Mouse (Mus musculus): ENCODE results near the gene Trnau1ap. TPM values are rescaled to one million over a fixed set of nuclear protein-coding genes. Genes with fewer than 3 reads are reported as not detected.
"Not testable (repeated sequence)": the region's sequence is repeated elsewhere in the genome, so short reads cannot be mapped to it uniquely, and the experiment has no call there.

Trnau1ap gene
- polyA plus RNA-seq, 1 experiment from 2014 or later: 91.8 TPM

GRCm38 (mm10) chr4:132305276-132305675 lies 24.1 kb downstream of the Trnau1ap start:
- no peak overlapping the region for H3K27ac ChIP-seq
- no peak for DNase-seq (ENCODE audit: extremely low spot score, low spot score)
- peaks cover 26% of the 10 kb centered on the region for H3K4me1 ChIP-seq
- no peaks in the 10 kb centered on the region for H3K9me3 ChIP-seq
- peaks cover 12% of the 10 kb centered on the region for H3K36me3 ChIP-seq (replicated peaks)
- H3K4me3 ChIP-seq: no peak overlapping the region
- WGBS: 87% methylated on average over 8 of the region's 8 CpGs
- peaks cover 4% of the 10 kb centered on the region; the same call in 1 of the 2 replicates for H3K27me3 ChIP-seq (ENCODE audit: poor library complexity, severe bottlenecking)

- WGBS: 49% methylated on average over 6 of the region's 6 CpGs
Measured at GRCm38 (mm10) chr4:132303484-132303883, 25.9 kb downstream of the Trnau1ap start.

GRCm38 (mm10) chr4:132302939-132303479 lies 26.3 kb downstream of the Trnau1ap start, which contains the start of gene Rab42:
TSS of gene Rab42 (minus strand) at chr4:132303385.
- Histone ChIP-seq H3K4me3 (peak within 1 kb of the TSS; percentile 58), H3K27ac (peak within 1 kb of the TSS; percentile 68), H3K9me3 (no peaks in the 10 kb centered on the region), H3K27me3 (ENCODE audit: poor library complexity, severe bottlenecking) (peaks cover 4% of the 10 kb centered on the region; the same call in 1 of the 2 replicates), H3K4me1 (peaks cover 15% of the 10 kb centered on the region), H3K36me3 (replicated peaks) (no peaks in the 10 kb centered on the region)
- WGBS: 2% methylated on average over 31 of the region's 31 CpGs
- DNase-seq (ENCODE audit: extremely low spot score, low spot score): peak; percentile 67

More at GRCm38 (mm10) chr4:132303484-132303883, 25.9 kb downstream of the Trnau1ap start:
- H3K36me3 ChIP-seq (replicated peaks); H3K27me3 ChIP-seq (ENCODE audit: poor library complexity, severe bottlenecking); H3K27ac ChIP-seq; DNase-seq (ENCODE audit: extremely low spot score, low spot score); H3K9me3 ChIP-seq: not testable (repeated sequence)
- Histone ChIP-seq H3K4me3 (peak overlapping the region; percentile 58), H3K4me1 (peaks cover 15% of the 10 kb centered on the region)

- H3K27ac ChIP-seq: peak overlapping the region; percentile 68
- peaks cover 15% of the 10 kb centered on the region for H3K4me1 ChIP-seq
Measured at GRCm38 (mm10) chr4:132301965-132302938, 27.1 kb downstream of the Trnau1ap start.

GRCm38 (mm10) chr4:132301486-132301885 lies 27.9 kb downstream of the Trnau1ap start:
- Histone ChIP-seq H3K27ac (no peak overlapping the region), H3K9me3 (no peaks in the 10 kb centered on the region), H3K27me3 (ENCODE audit: poor library complexity, severe bottlenecking) (peaks cover 4% of the 10 kb centered on the region; the same call in 1 of the 2 replicates), H3K36me3 (replicated peaks) (no peaks in the 10 kb centered on the region), H3K4me1 (peaks cover 15% of the 10 kb centered on the region), H3K4me3 (no peak overlapping the region)
- no peak for DNase-seq (ENCODE audit: extremely low spot score, low spot score)
- WGBS: 89% methylated on average over 6 of the region's 6 CpGs

More at GRCm38 (mm10) chr4:132301965-132302938, 27.1 kb downstream of the Trnau1ap start:
- Histone ChIP-seq H3K27me3 (ENCODE audit: poor library complexity, severe bottlenecking) (peaks cover 4% of the 10 kb centered on the region; the same call in 1 of the 2 replicates), H3K4me3 (peak overlapping the region; percentile 58), H3K9me3 (no peaks in the 10 kb centered on the region), H3K36me3 (replicated peaks) (no peaks in the 10 kb centered on the region)
- 69% methylated on average over 16 of the region's 16 CpGs for WGBS
- DNase-seq (ENCODE audit: extremely low spot score, low spot score): no peak

GRCm38 (mm10) chr4:132299849-132300248 lies 29.5 kb downstream of the Trnau1ap start:
- Histone ChIP-seq H3K27me3 (ENCODE audit: poor library complexity, severe bottlenecking) (peaks cover 4% of the 10 kb centered on the region; the same call in 1 of the 2 replicates), H3K36me3 (replicated peaks) (0 out of 2 replicates have a peak, but pooled peaks cover 1% of the 10 kb centered on the region), H3K27ac (no peak overlapping the region), H3K9me3 (no peaks in the 10 kb centered on the region), H3K4me3 (no peak overlapping the region), H3K4me1 (peaks cover 15% of the 10 kb centered on the region)
- DNase-seq (ENCODE audit: extremely low spot score, low spot score): no peak
- 91% methylated on average over 1 of the region's 1 CpGs for WGBS

GRCm38 (mm10) chr4:132295696-132296390 lies 33.5 kb downstream of the Trnau1ap start:
- Histone ChIP-seq H3K9me3 (peaks cover 5% of the 10 kb centered on the region; the same call in 1 of the 2 replicates), H3K4me3 (no peak overlapping the region), H3K27me3 (ENCODE audit: poor library complexity, severe bottlenecking) (no peaks in the 10 kb centered on the region), H3K36me3 (replicated peaks) (peaks cover 41% of the 10 kb centered on the region), H3K27ac (no peak overlapping the region), H3K4me1 (no peaks in the 10 kb centered on the region; the same call in 1 of the 2 replicates)
- WGBS: 48% methylated on average over 8 of the region's 8 CpGs
- no peak for DNase-seq (ENCODE audit: extremely low spot score, low spot score)

- peaks cover 5% of the 10 kb centered on the region; the same call in 1 of the 2 replicates for H3K9me3 ChIP-seq
- no peak for DNase-seq (ENCODE audit: extremely low spot score, low spot score)
- H3K36me3 ChIP-seq (replicated peaks): peaks cover 58% of the 10 kb centered on the region
- H3K27ac ChIP-seq: no peak overlapping the region
- H3K27me3 ChIP-seq (ENCODE audit: poor library complexity, severe bottlenecking): no peaks in the 10 kb centered on the region
- H3K4me3 ChIP-seq: no peak overlapping the region
- H3K4me1 ChIP-seq: no peaks in the 10 kb centered on the region
- 84% methylated on average over 7 of the region's 7 CpGs for WGBS
Measured at GRCm38 (mm10) chr4:132293682-132294240, 35.6 kb downstream of the Trnau1ap start.

- 37% methylated on average over 4 of the region's 4 CpGs for WGBS
- no peak for DNase-seq (ENCODE audit: extremely low spot score, low spot score)
- no peaks in the 10 kb centered on the region for H3K27me3 ChIP-seq (ENCODE audit: poor library complexity, severe bottlenecking)
Measured at GRCm38 (mm10) chr4:132292988-132293387, 36.4 kb downstream of the Trnau1ap start.

GRCm38 (mm10) chr4:132291624-132292335 lies 37.6 kb downstream of the Trnau1ap start:
- no peaks in the 10 kb centered on the region for H3K27me3 ChIP-seq (ENCODE audit: poor library complexity, severe bottlenecking)
- no peaks in the 10 kb centered on the region for H3K4me1 ChIP-seq
- no peak overlapping the region for H3K4me3 ChIP-seq
- H3K36me3 ChIP-seq (replicated peaks): peaks cover 65% of the 10 kb centered on the region
- 85% methylated on average over 12 of the region's 12 CpGs for WGBS
- no peak overlapping the region for H3K27ac ChIP-seq
- peaks cover 5% of the 10 kb centered on the region; the same call in 1 of the 2 replicates for H3K9me3 ChIP-seq
- no peak for DNase-seq (ENCODE audit: extremely low spot score, low spot score)

More at GRCm38 (mm10) chr4:132292988-132293387, 36.4 kb downstream of the Trnau1ap start:
- Histone ChIP-seq H3K27ac (no peak overlapping the region), H3K36me3 (replicated peaks) (peaks cover 58% of the 10 kb centered on the region), H3K4me3 (no peak overlapping the region), H3K4me1 (no peaks in the 10 kb centered on the region), H3K9me3 (peaks cover 5% of the 10 kb centered on the region; the same call in 1 of the 2 replicates)

GRCm38 (mm10) chr4:132291056-132291455 lies 38.3 kb downstream of the Trnau1ap start:
- 96% methylated on average over 4 of the region's 4 CpGs for whole genome bisulfite sequencing
- no peak overlapping the region for H3K27ac ChIP-seq
- peaks cover 72% of the 10 kb centered on the region for H3K36me3 ChIP-seq (replicated peaks)

More at GRCm38 (mm10) chr4:132291056-132291455, 38.3 kb downstream of the Trnau1ap start:
- H3K4me3 ChIP-seq: no peak overlapping the region
- no peaks in the 10 kb centered on the region for H3K4me1 ChIP-seq
- no peaks in the 10 kb centered on the region for H3K27me3 ChIP-seq (ENCODE audit: poor library complexity, severe bottlenecking)
- DNase-seq (ENCODE audit: extremely low spot score, low spot score): no peak
- H3K9me3 ChIP-seq: peaks cover 5% of the 10 kb centered on the region; the same call in 1 of the 2 replicates
